Mouse (Mus musculus) macrophage (primary cell): ENCODE measurements around the gene Abracl. TPM values are rescaled to one million over a fixed set of nuclear protein-coding genes. Genes with fewer than 3 reads are reported as not detected.

Experiments used
- H3K27ac ChIP-seq: fragments of 350-480 bp; formaldehyde crosslinking; 2 replicates; pipeline ENCODE4 v1.9.0; 2021
- H3K36me3 ChIP-seq: fragments of 350-480 bp; formaldehyde crosslinking; 2 replicates; pipeline ENCODE4 v1.9.0; 2021; ENCODE audit errors: inconsistent target
- H3K4me3 ChIP-seq: fragments of 350-480 bp; formaldehyde crosslinking; 2 replicates; pipeline ENCODE4 v1.9.0; 2021; ENCODE audit errors: inconsistent target
- H3K79me2 ChIP-seq: fragments of 350-480 bp; formaldehyde crosslinking; 2 replicates; pipeline ENCODE4 v1.9.0; 2021; ENCODE audit errors: inconsistent target
- WGBS: methylation state at CpG from one replicate; pipeline ENCODE4 v1.1.7; 2026; ENCODE audit warnings: inconsistent platforms; ENCODE audit not compliant: missing documents; 5-methylcytosine and 5-hydroxymethylcytosine counted together
- polyA plus RNA-seq: library from polyadenylated mRNA; stranded (reverse); fragments of 250-400 nt; gene quantifications from 3 replicates; pipeline ENCODE4 v1.2.4, GENCODE M21; 2018; ENCODE audit warnings: inconsistent platforms

The Abracl gene
- polyA plus RNA-seq, 1 experiment from 2014 or later: 154 TPM

GRCm38 (mm10) chr10:18006756-18007155 lies 16.3 kb downstream of the Abracl start:
- no peaks in the 10 kb centered on the region for H3K79me2 ChIP-seq
- 0 out of 2 replicates have a peak, but pooled peaks cover 13% of the 10 kb centered on the region for H3K36me3 ChIP-seq
- H3K4me3 ChIP-seq: no peak overlapping the region
- H3K27ac ChIP-seq: no peak overlapping the region
- 83% methylated on average over 1 of the region's 1 CpGs for whole genome bisulfite sequencing

DNA sequence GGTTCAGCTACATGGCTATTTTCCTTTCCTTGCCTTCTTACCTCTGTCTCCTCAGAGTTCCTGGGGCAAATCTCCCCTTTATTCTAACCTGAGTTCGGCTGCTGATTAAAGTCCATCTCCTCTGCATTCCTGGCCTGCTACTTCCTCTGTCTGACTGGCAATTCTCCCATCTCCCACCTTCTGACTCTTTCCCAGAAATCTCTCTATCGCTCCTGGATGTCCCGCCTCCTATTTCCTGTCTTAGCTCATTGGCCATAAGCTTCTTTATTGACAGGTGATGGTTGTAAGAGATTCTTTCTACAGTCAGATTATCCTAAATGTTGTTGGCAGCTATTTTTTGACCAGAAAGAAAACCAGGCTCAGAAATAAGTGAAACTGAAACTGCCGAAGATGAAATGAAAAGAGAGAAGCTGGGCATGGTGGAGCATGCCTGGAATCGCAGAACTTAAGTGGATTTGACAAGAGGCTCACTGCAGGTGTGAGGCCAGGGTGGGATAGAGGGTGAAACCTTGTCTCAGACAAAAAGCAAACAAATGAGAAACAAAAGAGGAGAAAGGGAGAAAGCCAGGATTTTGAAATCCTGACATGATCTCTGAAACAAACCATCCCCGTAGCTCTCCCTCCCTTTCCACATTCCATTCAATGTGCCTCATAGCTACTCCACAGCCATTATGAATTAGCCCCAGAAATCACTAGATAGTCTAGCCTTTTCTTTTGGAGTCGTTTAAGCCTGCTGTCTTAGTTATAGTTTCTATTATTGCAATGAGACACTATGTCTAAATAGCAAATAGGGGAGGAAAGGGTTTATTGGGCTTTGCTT lies 17.7 kb downstream of the Abracl start:
- no peaks in the 10 kb centered on the region for H3K79me2 ChIP-seq
- no peak overlapping the region for H3K4me3 ChIP-seq
- WGBS: 73% methylated on average over 7 of the region's 7 CpGs
- H3K27ac ChIP-seq: no peak overlapping the region
- 0 out of 2 replicates have a peak, but pooled peaks cover 3% of the 10 kb centered on the region for H3K36me3 ChIP-seq

DNA sequence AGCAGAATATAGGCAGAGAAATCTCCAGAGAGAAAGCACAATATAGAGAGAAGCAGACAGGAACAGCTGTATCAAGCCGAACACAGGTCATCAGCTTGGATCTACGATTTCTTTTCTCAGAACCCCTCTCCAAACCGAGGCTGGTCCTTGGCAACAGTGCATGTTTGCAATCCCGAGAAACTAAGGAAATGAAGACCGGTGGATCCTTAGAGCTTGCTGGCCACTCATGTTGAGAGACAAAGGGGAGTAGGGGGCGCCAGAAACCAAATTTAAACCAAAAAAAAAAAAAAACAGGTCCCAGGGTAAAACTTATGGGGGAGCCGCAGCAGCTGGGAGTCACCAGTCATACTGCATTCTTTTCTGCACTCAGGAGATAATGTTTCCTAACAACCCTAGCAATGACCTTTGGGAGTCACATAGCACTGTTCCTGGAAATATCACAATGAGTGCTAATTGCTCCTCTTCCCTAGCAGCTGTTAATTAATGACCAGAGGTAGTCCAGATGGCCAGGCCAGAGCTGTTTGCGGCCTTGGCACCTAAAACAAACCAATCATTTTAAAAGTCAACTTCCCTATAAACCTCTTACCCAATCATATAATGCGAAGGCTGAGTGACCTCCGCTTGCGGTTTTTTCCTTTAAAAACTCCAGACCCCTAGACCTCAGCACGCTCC lies 19.0 kb downstream of the Abracl start:
- Histone ChIP-seq H3K27ac (no peak overlapping the region), H3K79me2 (no peaks in the 10 kb centered on the region), H3K4me3 (no peak overlapping the region), H3K36me3 (no peaks in the 10 kb centered on the region)
- WGBS: 91% methylated on average over 12 of the region's 12 CpGs

DNA sequence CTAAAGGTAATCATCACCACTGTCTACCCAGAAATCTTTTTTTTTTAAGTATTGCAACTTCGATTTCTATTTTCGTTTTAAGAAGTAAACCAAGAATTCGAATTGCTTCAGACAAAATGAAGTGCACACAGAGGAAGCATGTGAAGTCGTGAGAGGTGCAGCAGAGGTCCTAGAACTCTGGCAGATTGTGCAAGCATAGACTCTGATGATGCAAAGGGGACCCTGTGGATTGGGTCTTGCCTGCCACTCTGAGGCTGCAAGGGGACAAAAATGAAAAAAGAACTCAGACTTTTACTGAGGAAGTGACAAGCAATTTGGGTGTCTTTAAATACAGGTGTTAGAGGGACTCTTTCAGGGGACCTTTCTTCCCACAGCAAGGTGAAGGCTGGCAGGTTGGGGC lies 32.5 kb downstream of the Abracl start:
- Histone ChIP-seq H3K79me2 (no peaks in the 10 kb centered on the region), H3K4me3 (no peak overlapping the region), H3K27ac (no peak overlapping the region), H3K36me3 (no peaks in the 10 kb centered on the region)
- WGBS: 20% methylated on average over 4 of the region's 4 CpGs

DNA sequence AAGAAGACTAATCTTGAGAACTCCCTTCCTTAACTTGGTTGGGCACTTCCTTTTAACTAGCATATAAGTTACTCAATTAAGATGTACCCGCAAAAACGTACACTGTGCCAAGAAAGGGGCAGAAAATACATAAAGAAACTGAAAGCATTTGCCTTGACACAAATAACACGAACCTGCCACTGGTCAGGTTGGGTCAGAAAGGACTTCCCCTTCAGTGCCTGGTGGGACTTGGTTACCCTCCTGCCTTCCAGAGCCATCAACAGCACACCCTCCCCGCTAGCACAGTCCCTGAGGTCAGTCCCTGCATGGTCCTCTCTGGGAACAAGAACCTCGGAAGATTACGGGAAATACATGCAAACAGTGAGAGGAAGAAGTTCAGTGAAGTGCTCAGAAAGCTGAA lies 34.0 kb downstream of the Abracl start:
- Histone ChIP-seq H3K27ac (no peak overlapping the region), H3K4me3 (peak overlapping the region; percentile 23)
- WGBS: 4% methylated on average over 6 of the region's 6 CpGs

GRCm38 (mm10) chr10:17987823-17988423 lies 35.2 kb downstream of the Abracl start:
- no peak overlapping the region for H3K4me3 ChIP-seq
- no peaks in the 10 kb centered on the region for H3K79me2 ChIP-seq
- 85% methylated on average over 8 of the region's 8 CpGs for WGBS
- H3K36me3 ChIP-seq: no peaks in the 10 kb centered on the region
- H3K27ac ChIP-seq: no peak overlapping the region

More for the DNA sequence above, 34.0 kb downstream of the Abracl start:
- no peaks in the 10 kb centered on the region for H3K79me2 ChIP-seq
- H3K36me3 ChIP-seq: no peaks in the 10 kb centered on the region

DNA sequence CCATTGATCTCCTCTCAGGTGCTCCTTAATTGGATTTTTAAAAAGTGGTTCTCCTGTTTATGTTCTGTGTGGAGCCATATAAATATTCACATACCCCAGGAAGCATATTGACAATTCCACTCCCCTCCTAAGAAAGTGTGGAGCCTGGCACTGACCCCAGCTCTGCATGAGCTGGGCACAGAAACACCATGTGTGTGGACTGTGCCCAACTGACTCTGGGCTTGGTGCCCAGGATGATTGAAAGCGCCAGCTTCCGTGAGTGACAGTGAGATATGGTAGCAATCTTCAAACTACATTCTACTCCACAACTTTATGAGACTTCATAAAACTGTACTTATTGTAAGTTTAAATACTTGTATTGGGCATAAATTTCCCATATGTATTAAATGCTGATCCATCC lies 39.8 kb downstream of the Abracl start:
- H3K79me2 ChIP-seq: no peaks in the 10 kb centered on the region
- H3K4me3 ChIP-seq: no peak overlapping the region
- H3K36me3 ChIP-seq: no peaks in the 10 kb centered on the region
- 90% methylated on average over 2 of the region's 2 CpGs for WGBS
- H3K27ac ChIP-seq: no peak overlapping the region

DNA sequence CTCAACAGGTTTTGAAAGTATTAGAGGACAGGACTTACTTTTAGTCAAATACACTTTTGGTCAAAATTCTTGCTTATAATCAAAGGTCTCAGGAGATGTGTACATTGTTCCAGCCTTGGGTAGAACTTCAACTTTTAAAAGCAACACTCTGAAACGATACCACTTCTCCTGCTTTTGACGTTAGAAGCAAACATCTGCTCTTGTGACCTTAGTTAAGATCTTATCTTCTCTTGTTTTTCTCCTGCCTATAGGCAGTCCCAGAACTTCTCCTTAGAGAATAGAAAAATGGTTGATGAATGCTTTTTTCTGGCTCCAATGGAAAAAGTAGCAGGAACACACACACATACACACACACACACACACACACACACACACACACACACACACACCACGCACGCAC lies 57.0 kb downstream of the Abracl start:
- H3K4me3 ChIP-seq: no peak overlapping the region
- no peaks in the 10 kb centered on the region for H3K79me2 ChIP-seq
- H3K27ac ChIP-seq: no peak overlapping the region
- 49% methylated on average over 4 of the region's 4 CpGs for WGBS
- H3K36me3 ChIP-seq: no peaks in the 10 kb centered on the region

Other genes with a start within 250 kb of the Abracl start
- gene Txlnb, start 227.1 kb downstream of the Abracl start, polyA plus RNA-seq: 0.73 to 3.1 TPM (median 0.89 TPM) in 3 replicates
- gene Heca, start 75.2 kb downstream of the Abracl start, polyA plus RNA-seq: 8.4 to 15.5 TPM (median 9.3 TPM) in 3 replicates
- 21.5 to 32.9 TPM (median 28.9 TPM) in 3 replicates for gene Reps1, start 32.6 kb upstream of the Abracl start, polyA plus RNA-seq
- gene Ect2l, start 187.6 kb upstream of the Abracl start, polyA plus RNA-seq: 0.57 to 0.70 TPM in 2 of 3 replicates, not detected in the other
- gene Ccdc28a, start 211.7 kb upstream of the Abracl start, polyA plus RNA-seq: 4.4 to 7.2 TPM (median 7.1 TPM) in 3 replicates